Mouse (Mus musculus): Measurements from ENCODE around the gene Snai1. TPM values are rescaled to one million over a fixed set of nuclear protein-coding genes. Genes with fewer than 3 reads are reported as not detected.
A peak's percentile ranks its signal among the peaks of the same experiment; 100 is the strongest.

Gene Snai1
- polyA plus RNA-seq (2014; fragmentation: Nextera tagmentation; extraction: Ambion mirVana) = 102 and 104 TPM in 2 replicates

GRCm38 (mm10) chr2:167537476-167538297, at the start of gene Snai1:
Gene Snai1, plus strand, starts transcription at chr2:167538195.
- H3K27me3 ChIP-seq (ENCODE audit: control insufficient read depth, insufficient read depth, low read length) = peaks cover 8% of the 10 kb centered on the region
- peak within 1 kb of the TSS; percentile 93 for H3K4me3 ChIP-seq (ENCODE audit: low read depth, low read length)
- no peaks in the 10 kb centered on the region for H3K9me3 ChIP-seq (ENCODE audit: control insufficient read depth, low read length)
- peaks cover 6% of the 10 kb centered on the region for H3K36me3 ChIP-seq (ENCODE audit: control insufficient read depth, insufficient read depth, low read length)
- peak within 1 kb of the TSS; percentile 76 for H3K9ac ChIP-seq (ENCODE audit: low read length)
- H3K4me2 ChIP-seq (ENCODE audit: low read depth, severe bottlenecking) = peak within 1 kb of the TSS; percentile 94
- DNase-seq (ENCODE audit: low spot score) (peak; percentile 98), ATAC-seq (ENCODE audit: insufficient number of reproducible peaks, low FRiP score, low TSS enrichment, low read depth) (peak; percentile 89)
- WGBS = under 1% methylated on average over 58 of the region's 58 CpGs
- H3K4me1 ChIP-seq (ENCODE audit: control insufficient read depth, insufficient read depth, low read length) = peaks cover 39% of the 10 kb centered on the region
- peak within 1 kb of the TSS; percentile 73 for H3K27ac ChIP-seq (replicated peaks; ENCODE audit: low read depth, low read length)

- Histone ChIP-seq H3K36me3 (ENCODE audit: control insufficient read depth, insufficient read depth, low read length) (no peaks in the 10 kb centered on the region), H3K4me1 (ENCODE audit: control insufficient read depth, insufficient read depth, low read length) (peaks cover 10% of the 10 kb centered on the region; the same call in 1 of the 2 replicates), H3K9ac (ENCODE audit: low read length) (no peak overlapping the region), H3K4me3 (ENCODE audit: low read depth, low read length) (no peak overlapping the region), H3K9me3 (ENCODE audit: control insufficient read depth, low read length) (no peaks in the 10 kb centered on the region), H3K27ac (replicated peaks; ENCODE audit: low read depth, low read length) (no peak overlapping the region), H3K4me2 (ENCODE audit: low read depth, severe bottlenecking) (peak overlapping the region; percentile 76; the same call in 1 of the 2 replicates), H3K27me3 (ENCODE audit: control insufficient read depth, insufficient read depth, low read length) (no peaks in the 10 kb centered on the region)
- DNase-seq (ENCODE audit: low spot score) = no peak
- ATAC-seq (ENCODE audit: insufficient number of reproducible peaks, low FRiP score, low TSS enrichment, low read depth) = no peak
- 83% methylated on average over 4 of the region's 4 CpGs for WGBS
Measured at GRCm38 (mm10) chr2:167490813-167491525, 47.0 kb upstream of the Snai1 start.

GRCm38 (mm10) chr2:167491757-167492708, 46.0 kb upstream of the Snai1 start, which contains the start of gene Rnf114:
Gene Rnf114, plus strand, starts transcription at chr2:167492645.
- WGBS = 4% methylated on average over 52 of the region's 52 CpGs
- no peaks in the 10 kb centered on the region for H3K9me3 ChIP-seq (ENCODE audit: control insufficient read depth, low read length)
- ATAC-seq (ENCODE audit: insufficient number of reproducible peaks, low FRiP score, low TSS enrichment, low read depth) (0 out of 2 replicates have a peak, but pooled peaks have one; percentile 14), DNase-seq (ENCODE audit: low spot score) (peak; percentile 33)
- peak within 1 kb of the TSS; percentile 94 for H3K4me3 ChIP-seq (ENCODE audit: low read depth, low read length)
- H3K9ac ChIP-seq (ENCODE audit: low read length) = peak within 1 kb of the TSS; percentile 85
- no peaks in the 10 kb centered on the region for H3K36me3 ChIP-seq (ENCODE audit: control insufficient read depth, insufficient read depth, low read length)
- peak within 1 kb of the TSS; percentile 92 for H3K27ac ChIP-seq (replicated peaks; ENCODE audit: low read depth, low read length)
- no peaks in the 10 kb centered on the region for H3K27me3 ChIP-seq (ENCODE audit: control insufficient read depth, insufficient read depth, low read length)
- peak within 1 kb of the TSS; percentile 76 for H3K4me2 ChIP-seq (ENCODE audit: low read depth, severe bottlenecking)
- peaks cover 10% of the 10 kb centered on the region; the same call in 1 of the 2 replicates for H3K4me1 ChIP-seq (ENCODE audit: control insufficient read depth, insufficient read depth, low read length)

DNA sequence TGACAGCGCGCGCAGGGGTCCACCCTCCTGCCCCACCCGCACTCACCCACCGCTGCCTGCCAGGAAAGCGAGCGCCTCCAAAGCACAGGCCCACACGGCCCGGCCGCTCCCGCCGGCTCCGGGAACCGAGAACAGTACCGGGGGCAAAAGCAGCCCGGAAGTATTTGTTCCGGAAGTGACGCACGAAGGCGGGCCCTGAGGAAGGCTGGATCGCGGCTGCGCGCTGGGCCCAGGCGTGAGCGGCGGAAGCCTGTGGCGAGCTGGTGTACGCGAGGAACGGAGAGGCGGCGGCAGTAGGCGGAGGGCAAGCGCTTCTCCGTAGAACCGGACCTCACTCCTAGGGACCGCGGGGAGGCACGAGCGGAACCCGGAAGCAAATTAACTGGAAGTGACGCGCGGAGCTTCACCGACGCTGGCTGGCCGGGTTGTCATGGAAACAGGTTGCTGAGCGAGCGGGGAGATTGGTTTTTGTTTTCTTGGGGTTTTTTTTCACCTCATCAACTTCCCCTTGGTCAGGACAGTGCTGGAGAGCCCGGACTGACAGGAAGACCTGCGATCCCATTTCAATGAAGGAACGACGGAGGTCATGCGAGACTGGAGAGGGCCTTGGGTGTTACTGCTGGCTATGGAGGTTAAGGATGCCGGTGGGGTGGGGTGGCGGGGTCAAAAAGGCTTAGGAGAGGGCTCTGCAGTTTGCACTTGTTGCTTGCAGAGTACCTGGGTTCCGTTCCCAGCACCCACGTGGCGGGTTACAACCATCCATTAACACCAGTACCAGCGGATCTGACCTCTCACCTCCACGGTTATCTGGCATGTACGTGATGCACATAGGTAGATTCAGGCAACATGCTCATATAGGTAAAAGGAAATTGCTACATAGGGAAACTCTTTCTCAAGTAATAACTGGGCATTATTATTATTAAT, 45.0 kb upstream of the Snai1 start, which contains the start of gene Spata2:
Gene Spata2 (minus strand): TSS at position 175 of the 924 bp plus-strand sequence.
- ATAC-seq (ENCODE audit: insufficient number of reproducible peaks, low FRiP score, low TSS enrichment, low read depth) (peak; percentile 72), DNase-seq (ENCODE audit: low spot score) (peak; percentile 94)
- H3K9ac ChIP-seq (ENCODE audit: low read length) = peak within 1 kb of the TSS; percentile 85
- H3K27me3 ChIP-seq (ENCODE audit: control insufficient read depth, insufficient read depth, low read length) = no peaks in the 10 kb centered on the region
- peak within 1 kb of the TSS; percentile 94 for H3K4me3 ChIP-seq (ENCODE audit: low read depth, low read length)
- peaks cover 10% of the 10 kb centered on the region; the same call in 1 of the 2 replicates for H3K4me1 ChIP-seq (ENCODE audit: control insufficient read depth, insufficient read depth, low read length)
- peak within 1 kb of the TSS; percentile 76 for H3K4me2 ChIP-seq (ENCODE audit: low read depth, severe bottlenecking)
- H3K27ac ChIP-seq (replicated peaks; ENCODE audit: low read depth, low read length) = peak within 1 kb of the TSS; percentile 92
- no peaks in the 10 kb centered on the region for H3K9me3 ChIP-seq (ENCODE audit: control insufficient read depth, low read length)
- WGBS = 1% methylated on average over 63 of the region's 63 CpGs
- no peaks in the 10 kb centered on the region for H3K36me3 ChIP-seq (ENCODE audit: control insufficient read depth, insufficient read depth, low read length)

- no peak overlapping the region for H3K27ac ChIP-seq (replicated peaks; ENCODE audit: low read depth, low read length)
- no peak overlapping the region for H3K4me3 ChIP-seq (ENCODE audit: low read depth, low read length)
- no peak for ATAC-seq (ENCODE audit: insufficient number of reproducible peaks, low FRiP score, low TSS enrichment, low read depth)
- no peak overlapping the region for H3K9ac ChIP-seq (ENCODE audit: low read length)
- H3K4me1 ChIP-seq (ENCODE audit: control insufficient read depth, insufficient read depth, low read length) = peaks cover 6% of the 10 kb centered on the region; the same call in 1 of the 2 replicates
- DNase-seq (ENCODE audit: low spot score) = no peak
- H3K9me3 ChIP-seq (ENCODE audit: control insufficient read depth, low read length) = no peaks in the 10 kb centered on the region
- H3K4me2 ChIP-seq (ENCODE audit: low read depth, severe bottlenecking) = no peak overlapping the region
- H3K27me3 ChIP-seq (ENCODE audit: control insufficient read depth, insufficient read depth, low read length) = no peaks in the 10 kb centered on the region
- 87% methylated on average over 7 of the region's 7 CpGs for WGBS
- H3K36me3 ChIP-seq (ENCODE audit: control insufficient read depth, insufficient read depth, low read length) = no peaks in the 10 kb centered on the region
Measured at GRCm38 (mm10) chr2:167496437-167496836, 41.6 kb upstream of the Snai1 start.

- no peak overlapping the region for H3K4me3 ChIP-seq (ENCODE audit: low read depth, low read length)
- no peaks in the 10 kb centered on the region for H3K36me3 ChIP-seq (ENCODE audit: control insufficient read depth, insufficient read depth, low read length)
- H3K9me3 ChIP-seq (ENCODE audit: control insufficient read depth, low read length) = no peaks in the 10 kb centered on the region
- 79% methylated on average over 5 of the region's 5 CpGs for WGBS
- H3K9ac ChIP-seq (ENCODE audit: low read length) = no peak overlapping the region
- no peaks in the 10 kb centered on the region for H3K27me3 ChIP-seq (ENCODE audit: control insufficient read depth, insufficient read depth, low read length)
- DNase-seq (ENCODE audit: low spot score) (peak; percentile 55), ATAC-seq (ENCODE audit: insufficient number of reproducible peaks, low FRiP score, low TSS enrichment, low read depth) (no peak)
- no peak overlapping the region for H3K27ac ChIP-seq (replicated peaks; ENCODE audit: low read depth, low read length)
- no peak overlapping the region for H3K4me2 ChIP-seq (ENCODE audit: low read depth, severe bottlenecking)
- H3K4me1 ChIP-seq (ENCODE audit: control insufficient read depth, insufficient read depth, low read length) = no peaks in the 10 kb centered on the region
Measured at GRCm38 (mm10) chr2:167497272-167497671, 40.7 kb upstream of the Snai1 start.

DNA sequence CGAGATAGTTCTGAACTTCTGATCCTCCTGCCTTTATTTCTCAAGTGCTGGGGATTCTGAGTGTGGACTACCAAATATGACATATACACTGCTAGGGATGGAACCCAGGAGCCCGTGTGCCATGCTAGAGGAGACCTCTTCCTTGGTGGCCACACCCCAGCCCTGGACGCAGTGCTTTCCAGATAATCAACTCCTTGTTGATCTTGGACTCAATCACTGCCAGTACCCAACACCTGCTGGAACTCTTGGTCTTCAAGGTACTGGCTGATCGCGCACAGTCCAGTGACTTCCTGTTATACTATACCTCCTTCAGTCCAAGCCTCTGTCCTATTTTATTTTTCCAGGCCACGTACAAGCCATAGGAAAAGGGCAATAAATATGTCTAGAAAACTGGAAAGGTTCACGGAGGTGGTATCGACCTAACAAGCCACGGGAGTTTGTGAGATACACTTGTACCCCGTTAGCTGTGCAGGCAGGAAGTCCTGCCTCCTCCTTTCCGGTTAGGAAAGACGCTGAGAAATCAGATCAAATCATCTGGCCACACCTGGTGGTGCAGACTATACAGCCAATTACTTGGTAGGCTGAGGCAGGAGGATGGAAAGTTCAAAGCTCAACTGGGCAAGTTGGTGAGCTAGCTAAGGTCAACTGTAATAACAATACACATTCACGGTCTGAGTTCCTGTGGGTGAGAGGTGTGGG, 35.3 kb upstream of the Snai1 start:
- no peaks in the 10 kb centered on the region for H3K9me3 ChIP-seq (ENCODE audit: control insufficient read depth, low read length)
- H3K27ac ChIP-seq (replicated peaks; ENCODE audit: low read depth, low read length) = no peak overlapping the region
- DNase-seq (ENCODE audit: low spot score) = no peak
- peak overlapping the region; percentile 72; the same call in 1 of the 2 replicates for H3K4me2 ChIP-seq (ENCODE audit: low read depth, severe bottlenecking)
- peak overlapping the region; percentile 91; the same call in 1 of the 2 replicates for H3K9ac ChIP-seq (ENCODE audit: low read length)
- peaks cover 11% of the 10 kb centered on the region for H3K4me1 ChIP-seq (ENCODE audit: control insufficient read depth, insufficient read depth, low read length)
- no peaks in the 10 kb centered on the region for H3K27me3 ChIP-seq (ENCODE audit: control insufficient read depth, insufficient read depth, low read length)
- 0 out of 2 replicates have a peak, but pooled peaks have one; percentile 2 for ATAC-seq (ENCODE audit: insufficient number of reproducible peaks, low FRiP score, low TSS enrichment, low read depth)
- 48% methylated on average over 13 of the region's 13 CpGs for WGBS
- H3K4me3 ChIP-seq (ENCODE audit: low read depth, low read length) = peak overlapping the region; percentile 99
- no peaks in the 10 kb centered on the region for H3K36me3 ChIP-seq (ENCODE audit: control insufficient read depth, insufficient read depth, low read length)

Data from limb, embryonic 11.5 days (tissue).